Mouse (Mus musculus): ENCODE results near the gene Ptprf.

- no peak for TF ChIP-seq POLR2A (IDR thresholded peaks at IDR 0.05; ENCODE audit: borderline replicate concordance, extremely low read depth, low read depth, low read length)
- TF ChIP-seq CTCF (IDR thresholded peaks at IDR 0.05; ENCODE audit: insufficient read depth, low read length) = no peak
Observed at GRCm38 (mm10) chr4:118295651-118296561, 4.7 kb upstream of the Ptprf start.

All from lung, adult 2 months (tissue).